Mouse (Mus musculus): ENCODE data around the gene Plxnb1. TPM values are rescaled to one million over a fixed set of nuclear protein-coding genes. Genes with fewer than 3 reads are reported as not detected.

Plxnb1 gene
- polyA plus RNA-seq, 1 experiment from 2014 or later, result 15.7 TPM

DNA sequence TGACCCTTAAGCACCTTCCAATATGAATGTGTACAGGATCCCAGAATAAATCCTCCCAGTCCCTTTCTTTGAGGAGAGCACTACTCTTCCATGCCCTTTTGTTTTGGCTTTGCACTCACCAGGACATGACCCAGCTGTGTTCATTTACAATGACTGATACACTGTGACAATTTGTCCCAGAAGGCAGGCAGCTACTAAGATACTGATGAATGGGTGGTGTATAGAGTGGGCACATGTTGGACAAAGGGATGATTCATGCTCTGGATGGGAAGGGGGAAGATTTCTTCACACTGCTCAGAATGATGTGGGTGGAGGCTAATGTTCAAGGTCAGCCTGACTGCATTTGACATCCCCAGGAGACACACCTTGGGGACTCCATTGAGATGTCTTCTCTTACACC lies 72.1 kb downstream of the Plxnb1 start:
- no peaks in the 10 kb centered on the region for H3K9me3 ChIP-seq (replicated peaks)
- no peaks in the 10 kb centered on the region for H3K27me3 ChIP-seq
- no peak overlapping the region for H3K9ac ChIP-seq
- H3K4me2 ChIP-seq (replicated peaks), result no peak overlapping the region
- no peaks in the 10 kb centered on the region for H3K4me1 ChIP-seq
- no peak overlapping the region for H3K4me3 ChIP-seq (replicated peaks)
- H3K36me3 ChIP-seq, result no peaks in the 10 kb centered on the region
- no peak overlapping the region for H3K27ac ChIP-seq (replicated peaks)
- no peak for ATAC-seq (ENCODE audit: insufficient number of reproducible peaks, low FRiP score, low TSS enrichment, low read depth)

Other genes starting within 250 kb of the Plxnb1 start
- 15.2 and 15.3 TPM in 2 replicates for gene Slc26a6, start 242.1 kb upstream of the Plxnb1 start, polyA plus RNA-seq (2015; fragmentation: Nextera tagmentation; extraction: Ambion mirVana)
- gene Tmem89, start 180.8 kb upstream of the Plxnb1 start, polyA plus RNA-seq (2015; fragmentation: Nextera tagmentation; extraction: Ambion mirVana), result 0.38 and 0.83 TPM in 2 replicates
- gene Uqcrc1, start 158.8 kb upstream of the Plxnb1 start, polyA plus RNA-seq (2015; fragmentation: Nextera tagmentation; extraction: Ambion mirVana), result 470 and 480 TPM in 2 replicates
- 38.7 and 48.9 TPM in 2 replicates for gene Col7a1, start 141.8 kb upstream of the Plxnb1 start, polyA plus RNA-seq (2015; fragmentation: Nextera tagmentation; extraction: Ambion mirVana)
- 0.89 and 1.2 TPM in 2 replicates for gene Ucn2, start 109.4 kb upstream of the Plxnb1 start, polyA plus RNA-seq (2015; fragmentation: Nextera tagmentation; extraction: Ambion mirVana)
- 14.0 and 14.9 TPM in 2 replicates for gene Pfkfb4, start 103.6 kb upstream of the Plxnb1 start, polyA plus RNA-seq (2015; fragmentation: Nextera tagmentation; extraction: Ambion mirVana)
- gene Shisa5, start 56.8 kb upstream of the Plxnb1 start, polyA plus RNA-seq (2015; fragmentation: Nextera tagmentation; extraction: Ambion mirVana), result 106 and 116 TPM in 2 replicates
- gene Trex1, start 35.7 kb upstream of the Plxnb1 start, polyA plus RNA-seq (2015; fragmentation: Nextera tagmentation; extraction: Ambion mirVana), result 21.0 and 22.5 TPM in 2 replicates
- gene Atrip, start 21.3 kb upstream of the Plxnb1 start, polyA plus RNA-seq (2015; fragmentation: Nextera tagmentation; extraction: Ambion mirVana), result 26.8 and 30.8 TPM in 2 replicates
- gene Ccdc51, start 12.9 kb upstream of the Plxnb1 start, polyA plus RNA-seq (2015; fragmentation: Nextera tagmentation; extraction: Ambion mirVana), result 13.7 and 16.6 TPM in 2 replicates
- 509 and 534 TPM in 2 replicates for gene Tma7, start 12.8 kb upstream of the Plxnb1 start, polyA plus RNA-seq (2015; fragmentation: Nextera tagmentation; extraction: Ambion mirVana)
- gene Fbxw21, start 66.7 kb downstream of the Plxnb1 start, polyA plus RNA-seq (2015; fragmentation: Nextera tagmentation; extraction: Ambion mirVana), result not detected in 2 replicates
- not detected in 2 replicates for gene Fbxw13, start 100.6 kb downstream of the Plxnb1 start, polyA plus RNA-seq (2015; fragmentation: Nextera tagmentation; extraction: Ambion mirVana)
- gene Fbxw20, start 139.4 kb downstream of the Plxnb1 start, polyA plus RNA-seq (2015; fragmentation: Nextera tagmentation; extraction: Ambion mirVana), result not detected in 2 replicates
- not detected in 2 replicates for gene Fbxw14, start 192.3 kb downstream of the Plxnb1 start, polyA plus RNA-seq (2015; fragmentation: Nextera tagmentation; extraction: Ambion mirVana)
- gene Fbxw28, start 244.3 kb downstream of the Plxnb1 start, polyA plus RNA-seq (2015; fragmentation: Nextera tagmentation; extraction: Ambion mirVana), result not detected in 2 replicates